Mouse (Mus musculus): ENCODE measurements at regions not wholly inside any gene's neighbourhood (a gene's known extent, or its start where the extent isn't known, plus 50 kb on each side); places are given as distances from the start of the nearest gene placed in this dataset.

DNA sequence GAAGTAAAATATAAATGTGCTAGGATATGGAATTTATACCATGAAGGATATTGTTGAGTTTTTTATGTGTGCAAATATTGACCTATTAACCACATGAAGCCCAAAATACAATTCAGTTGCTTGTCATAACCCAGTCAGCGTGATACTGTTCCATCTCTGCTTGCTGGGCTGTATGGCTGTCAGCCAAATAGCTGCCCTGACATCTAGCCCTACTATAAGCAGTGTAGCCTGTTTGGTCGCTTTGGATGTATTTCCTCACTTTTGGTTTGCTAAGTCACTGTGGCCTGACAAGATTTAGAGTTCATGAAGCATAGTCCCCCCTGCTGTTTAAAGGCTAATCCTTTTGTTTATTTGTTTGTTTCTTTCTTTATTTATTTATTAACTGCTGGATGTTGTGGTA is 272.4 kb upstream of the Dach1 start:
- H3K4me2 ChIP-seq (ENCODE audit: low read depth, low read length) = no peak overlapping the region
- no peak for ATAC-seq (ENCODE audit: low read depth)
- WGBS = 73% methylated on average over 2 of the region's 2 CpGs
- no peaks in the 10 kb centered on the region for H3K27me3 ChIP-seq (replicated peaks; ENCODE audit: control insufficient read depth, insufficient read depth, low read length)
- no peak overlapping the region for H3K27ac ChIP-seq (replicated peaks; ENCODE audit: low read depth, low read length)
- H3K9me3 ChIP-seq (ENCODE audit: control insufficient read depth, low read length) = no peaks in the 10 kb centered on the region
- peak; percentile 51 for DNase-seq (ENCODE audit: low spot score)
- H3K36me3 ChIP-seq (ENCODE audit: control insufficient read depth, insufficient read depth, low read length) = no peaks in the 10 kb centered on the region
- H3K4me1 ChIP-seq (ENCODE audit: control insufficient read depth, insufficient read depth, low read length) = no peaks in the 10 kb centered on the region
- H3K4me3 ChIP-seq (ENCODE audit: low read depth, low read length) = no peak overlapping the region
- no peak overlapping the region for H3K9ac ChIP-seq (ENCODE audit: low read depth, low read length)

- no peaks in the 10 kb centered on the region for H3K9me3 ChIP-seq (ENCODE audit: control insufficient read depth, low read length)
- 42% methylated on average over 11 of the region's 11 CpGs for WGBS
- H3K4me3 ChIP-seq (ENCODE audit: low read depth, low read length) = no peak overlapping the region
- no peak overlapping the region for H3K27ac ChIP-seq (replicated peaks; ENCODE audit: low read depth, low read length)
- H3K4me2 ChIP-seq (ENCODE audit: low read depth, low read length) = no peak overlapping the region; the same call in 1 of the 2 replicates
- DNase-seq (ENCODE audit: low spot score) (peak; percentile 10), ATAC-seq (ENCODE audit: low read depth) (no peak)
- no peaks in the 10 kb centered on the region for H3K4me1 ChIP-seq (ENCODE audit: control insufficient read depth, insufficient read depth, low read length)
- no peaks in the 10 kb centered on the region for H3K27me3 ChIP-seq (replicated peaks; ENCODE audit: control insufficient read depth, insufficient read depth, low read length)
- H3K9ac ChIP-seq (ENCODE audit: low read depth, low read length) = no peak overlapping the region
- H3K36me3 ChIP-seq (ENCODE audit: control insufficient read depth, insufficient read depth, low read length) = no peaks in the 10 kb centered on the region
Measured at GRCm38 (mm10) chr14:98431959-98432358, 262.4 kb upstream of the Dach1 start.

DNA sequence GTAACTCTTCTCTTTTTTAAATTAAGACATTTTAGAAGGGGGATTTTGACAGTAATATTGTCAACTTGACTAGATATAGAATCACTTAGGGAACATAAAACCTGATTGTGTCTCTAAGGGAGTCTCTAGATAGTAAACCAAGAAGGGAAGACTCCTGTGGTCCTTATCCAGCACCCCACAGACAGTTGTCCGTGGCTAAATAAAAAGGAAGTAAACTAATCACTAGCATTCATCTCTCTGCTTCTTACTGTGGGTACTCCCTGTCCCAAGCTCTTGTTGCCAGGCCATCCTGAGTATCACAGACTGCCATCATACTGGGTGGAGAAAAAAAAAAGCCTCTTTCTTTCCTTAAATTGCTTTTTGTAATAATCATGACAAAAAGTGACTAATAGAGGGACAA is 248.2 kb upstream of the Dach1 start:
- Histone ChIP-seq H3K36me3 (ENCODE audit: control insufficient read depth, insufficient read depth, low read length) (no peaks in the 10 kb centered on the region), H3K4me3 (ENCODE audit: low read depth, low read length) (no peak overlapping the region), H3K4me1 (ENCODE audit: control insufficient read depth, insufficient read depth, low read length) (no peaks in the 10 kb centered on the region), H3K27ac (replicated peaks; ENCODE audit: low read depth, low read length) (no peak overlapping the region), H3K27me3 (replicated peaks; ENCODE audit: control insufficient read depth, insufficient read depth, low read length) (no peaks in the 10 kb centered on the region), H3K4me2 (ENCODE audit: low read depth, low read length) (no peak overlapping the region), H3K9me3 (ENCODE audit: control insufficient read depth, low read length) (no peaks in the 10 kb centered on the region), H3K9ac (ENCODE audit: low read depth, low read length) (no peak overlapping the region)
- WGBS = 40% methylated on average over 1 of the region's 1 CpGs
- DNase-seq (ENCODE audit: low spot score) (no peak), ATAC-seq (ENCODE audit: low read depth) (no peak)

- Histone ChIP-seq H3K27me3 (replicated peaks; ENCODE audit: control insufficient read depth, insufficient read depth, low read length) (no peaks in the 10 kb centered on the region), H3K4me1 (ENCODE audit: control insufficient read depth, insufficient read depth, low read length) (no peaks in the 10 kb centered on the region), H3K9ac (ENCODE audit: low read depth, low read length) (no peak overlapping the region), H3K4me2 (ENCODE audit: low read depth, low read length) (no peak overlapping the region), H3K9me3 (ENCODE audit: control insufficient read depth, low read length) (no peaks in the 10 kb centered on the region), H3K4me3 (ENCODE audit: low read depth, low read length) (no peak overlapping the region), H3K36me3 (ENCODE audit: control insufficient read depth, insufficient read depth, low read length) (no peaks in the 10 kb centered on the region), H3K27ac (replicated peaks; ENCODE audit: low read depth, low read length) (no peak overlapping the region)
- WGBS = 54% methylated on average over 7 of the region's 7 CpGs
- 0 out of 2 replicates have a peak, but pooled peaks have one; percentile 41 for ATAC-seq (ENCODE audit: low read depth)
- peak; percentile 31 for DNase-seq (ENCODE audit: low spot score)
Measured at GRCm38 (mm10) chr14:98414201-98414600, 244.6 kb upstream of the Dach1 start.

DNA sequence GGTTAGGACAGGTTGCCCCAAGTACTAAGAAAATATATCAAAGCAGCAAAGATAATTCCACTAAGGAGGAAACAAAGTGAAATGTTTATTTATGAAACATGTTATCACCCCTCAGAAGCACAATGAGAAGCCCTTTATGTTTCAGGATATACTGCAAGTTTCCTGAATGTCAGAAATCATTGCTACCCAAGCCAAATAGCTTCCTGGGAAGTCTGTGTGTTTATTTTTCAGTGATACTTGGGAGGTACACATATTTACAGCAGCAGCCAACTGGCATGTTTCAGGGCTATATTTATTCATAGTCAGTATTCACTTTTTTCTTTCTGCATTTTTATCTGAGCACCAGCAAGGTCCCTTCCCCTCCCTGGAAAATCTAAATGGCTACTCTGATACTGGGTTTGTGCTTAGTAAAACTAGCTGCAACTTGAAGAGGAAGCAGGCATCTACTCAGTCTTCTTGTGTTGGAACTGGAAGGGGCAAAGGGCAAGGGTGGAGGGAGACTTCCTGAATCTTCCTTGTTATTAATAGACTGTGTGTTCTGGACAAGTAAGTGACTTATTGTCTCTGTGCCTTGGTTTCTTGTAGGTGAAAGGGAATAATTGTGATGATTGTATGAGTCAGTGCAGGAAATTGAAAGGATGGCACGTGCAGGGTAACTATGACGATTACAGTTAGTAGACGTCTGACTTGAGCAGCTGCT is 236.5 kb upstream of the Dach1 start:
- H3K4me2 ChIP-seq (ENCODE audit: low read depth, low read length) = no peak overlapping the region
- no peaks in the 10 kb centered on the region for H3K27me3 ChIP-seq (replicated peaks; ENCODE audit: control insufficient read depth, insufficient read depth, low read length)
- ATAC-seq (ENCODE audit: low read depth) (no peak), DNase-seq (ENCODE audit: low spot score) (peak; percentile 9)
- no peaks in the 10 kb centered on the region for H3K36me3 ChIP-seq (ENCODE audit: control insufficient read depth, insufficient read depth, low read length)
- H3K4me3 ChIP-seq (ENCODE audit: low read depth, low read length) = no peak overlapping the region
- no peak overlapping the region for H3K9ac ChIP-seq (ENCODE audit: low read depth, low read length)
- no peaks in the 10 kb centered on the region for H3K9me3 ChIP-seq (ENCODE audit: control insufficient read depth, low read length)
- no peaks in the 10 kb centered on the region for H3K4me1 ChIP-seq (ENCODE audit: control insufficient read depth, insufficient read depth, low read length)
- WGBS = 47% methylated on average over 3 of the region's 3 CpGs
- H3K27ac ChIP-seq (replicated peaks; ENCODE audit: low read depth, low read length) = no peak overlapping the region

GRCm38 (mm10) chr14:98404026-98404425 is 234.5 kb upstream of the Dach1 start:
- Histone ChIP-seq H3K9me3 (ENCODE audit: control insufficient read depth, low read length) (no peaks in the 10 kb centered on the region), H3K4me3 (ENCODE audit: low read depth, low read length) (no peak overlapping the region), H3K27ac (replicated peaks; ENCODE audit: low read depth, low read length) (no peak overlapping the region), H3K27me3 (replicated peaks; ENCODE audit: control insufficient read depth, insufficient read depth, low read length) (no peaks in the 10 kb centered on the region), H3K9ac (ENCODE audit: low read depth, low read length) (no peak overlapping the region), H3K36me3 (ENCODE audit: control insufficient read depth, insufficient read depth, low read length) (no peaks in the 10 kb centered on the region), H3K4me2 (ENCODE audit: low read depth, low read length) (no peak overlapping the region), H3K4me1 (ENCODE audit: control insufficient read depth, insufficient read depth, low read length) (no peaks in the 10 kb centered on the region)
- DNase-seq (ENCODE audit: low spot score) (no peak), ATAC-seq (ENCODE audit: low read depth) (no peak)
- WGBS = 89% methylated on average over 5 of the region's 5 CpGs

GRCm38 (mm10) chr14:98387871-98388270 is 218.3 kb upstream of the Dach1 start:
- DNase-seq (ENCODE audit: low spot score) (no peak), ATAC-seq (ENCODE audit: low read depth) (no peak)
- Histone ChIP-seq H3K36me3 (ENCODE audit: control insufficient read depth, insufficient read depth, low read length) (no peaks in the 10 kb centered on the region), H3K9me3 (ENCODE audit: control insufficient read depth, low read length) (no peaks in the 10 kb centered on the region), H3K9ac (ENCODE audit: low read depth, low read length) (no peak overlapping the region), H3K4me1 (ENCODE audit: control insufficient read depth, insufficient read depth, low read length) (no peaks in the 10 kb centered on the region), H3K4me3 (ENCODE audit: low read depth, low read length) (no peak overlapping the region), H3K27me3 (replicated peaks; ENCODE audit: control insufficient read depth, insufficient read depth, low read length) (no peaks in the 10 kb centered on the region), H3K27ac (replicated peaks; ENCODE audit: low read depth, low read length) (no peak overlapping the region), H3K4me2 (ENCODE audit: low read depth, low read length) (no peak overlapping the region)
- WGBS = 59% methylated on average over 4 of the region's 4 CpGs
